Mouse (Mus musculus) forebrain, embryonic 11.5 days (tissue): Measurements from ENCODE around the gene Zfp335. TPM values are rescaled to one million over a fixed set of nuclear protein-coding genes. Genes with fewer than 3 reads are reported as not detected.

Source experiments
- ATAC-seq: fragments of 200-750 bp; cut with Nextera tagmentation; replicated peaks from 2 replicates; pipeline ENCODE4 v1.8.0; 2017; ENCODE audit warnings: moderate TSS enrichment; ENCODE audit not compliant: low FRiP score
- DNase-seq: peaks from one replicate; pipeline ENCODE4 v3.0.0-alpha.2; 2017; ENCODE audit warnings: low spot score
- H3K27ac ChIP-seq: fragments of 300-500 bp; sonication (generic); 2 replicates; pipeline ENCODE4 v1.5.1; 2014; ENCODE audit warnings: low read depth, low read length
- H3K27me3 ChIP-seq: fragments of 300-500 bp; sonication (generic); 2 replicates; pipeline ENCODE4 v1.6.1; 2014; ENCODE audit warnings: mild to moderate bottlenecking, low read length, mixed read lengths; ENCODE audit not compliant: control insufficient read depth, insufficient read depth
- H3K36me3 ChIP-seq: fragments of 300-500 bp; sonication (generic); 2 replicates; pipeline ENCODE4 v1.6.1; 2014; ENCODE audit warnings: mild to moderate bottlenecking, low read length, moderate library complexity, mixed read lengths; ENCODE audit not compliant: control insufficient read depth, insufficient read depth
- H3K4me1 ChIP-seq: fragments of 300-500 bp; sonication (generic); replicated peaks from 2 replicates; pipeline ENCODE4 v1.6.1; 2014; ENCODE audit warnings: low read length, mixed read lengths; ENCODE audit not compliant: control insufficient read depth, insufficient read depth
- H3K4me2 ChIP-seq: fragments of 300-500 bp; sonication (generic); 2 replicates; pipeline ENCODE4 v1.6.1; 2014; ENCODE audit warnings: low read depth, mild to moderate bottlenecking, low read length, moderate library complexity, mixed read lengths; ENCODE audit not compliant: severe bottlenecking
- H3K4me3 ChIP-seq: fragments of 300-500 bp; sonication (generic); 2 replicates; pipeline ENCODE4 v1.5.1; 2014; ENCODE audit warnings: low read depth, low read length
- H3K9ac ChIP-seq: fragments of 300-500 bp; sonication (generic); 2 replicates; pipeline ENCODE4 v1.6.1; 2014; ENCODE audit warnings: low read length
- H3K9me3 ChIP-seq: fragments of 300-500 bp; sonication (generic); 2 replicates; pipeline ENCODE4 v1.6.1; 2016; ENCODE audit warnings: low read length, mixed read lengths; ENCODE audit not compliant: control insufficient read depth
- WGBS: fragments of 180-500 bp; shearing (Covaris S2); extraction: QIAGEN DNeasy Blood & Tissue Kit; methylation state at CpG from one replicate; pipeline ENCODE4 v1.1.7; 2014; 5-methylcytosine and 5-hydroxymethylcytosine counted together
- polyA plus RNA-seq: library from polyadenylated mRNA; unstranded; fragments of >200 nt; fragmentation: Nextera tagmentation; extraction: Ambion mirVana; gene quantifications from 2 replicates; pipeline ENCODE4 v1.2.1, GENCODE M21; 2014

Gene Zfp335
- polyA plus RNA-seq, 1 experiment from 2014 or later = 18.0 TPM

GRCm38 (mm10) chr2:164907511-164907910, 4.0 kb downstream of the Zfp335 start:
- WGBS = 96% methylated on average over 12 of the region's 12 CpGs
- Histone ChIP-seq H3K9me3 (peaks cover 6% of the 10 kb centered on the region; the same call in 1 of the 2 replicates), H3K4me2 (no peak overlapping the region), H3K27ac (no peak overlapping the region), H3K36me3 (peaks cover 33% of the 10 kb centered on the region), H3K4me1 (peaks cover 9% of the 10 kb centered on the region; the same call in 1 of the 2 replicates), H3K4me3 (no peak overlapping the region), H3K9ac (no peak overlapping the region), H3K27me3 (no peaks in the 10 kb centered on the region)
- DNase-seq (no peak), ATAC-seq (no peak)

- no peaks in the 10 kb centered on the region for H3K27me3 ChIP-seq
- H3K9me3 ChIP-seq = peaks cover 6% of the 10 kb centered on the region; the same call in 1 of the 2 replicates
- no peak for DNase-seq
- no peak overlapping the region for H3K4me2 ChIP-seq
- H3K9ac ChIP-seq = no peak overlapping the region
- H3K36me3 ChIP-seq = peaks cover 37% of the 10 kb centered on the region
- no peak for ATAC-seq
- no peak overlapping the region for H3K27ac ChIP-seq
- peaks cover 9% of the 10 kb centered on the region; the same call in 1 of the 2 replicates for H3K4me1 ChIP-seq
- 95% methylated on average over 4 of the region's 4 CpGs for WGBS
- H3K4me3 ChIP-seq = no peak overlapping the region
Observed at GRCm38 (mm10) chr2:164906071-164906470, 5.5 kb downstream of the Zfp335 start.

GRCm38 (mm10) chr2:164903496-164903895, 8.1 kb downstream of the Zfp335 start:
- H3K9me3 ChIP-seq = peaks cover 6% of the 10 kb centered on the region; the same call in 1 of the 2 replicates
- 88% methylated on average over 1 of the region's 1 CpGs for WGBS
- no peak overlapping the region for H3K4me2 ChIP-seq
- no peak overlapping the region for H3K27ac ChIP-seq
- H3K36me3 ChIP-seq = peaks cover 41% of the 10 kb centered on the region
- H3K9ac ChIP-seq = no peak overlapping the region
- no peak overlapping the region for H3K4me3 ChIP-seq
- H3K27me3 ChIP-seq = no peaks in the 10 kb centered on the region
- DNase-seq (no peak), ATAC-seq (no peak)
- H3K4me1 ChIP-seq = no peaks in the 10 kb centered on the region

- ATAC-seq (no peak), DNase-seq (no peak)
- Histone ChIP-seq H3K36me3 (peaks cover 28% of the 10 kb centered on the region), H3K9me3 (peaks cover 6% of the 10 kb centered on the region; the same call in 1 of the 2 replicates), H3K4me2 (no peak overlapping the region), H3K27me3 (no peaks in the 10 kb centered on the region), H3K4me1 (no peaks in the 10 kb centered on the region), H3K27ac (no peak overlapping the region), H3K4me3 (no peak overlapping the region), H3K9ac (no peak overlapping the region)
- 95% methylated on average over 13 of the region's 13 CpGs for WGBS
Observed at GRCm38 (mm10) chr2:164901380-164901779, 10.2 kb downstream of the Zfp335 start.

GRCm38 (mm10) chr2:164899723-164900459, 11.7 kb downstream of the Zfp335 start:
- DNase-seq (no peak), ATAC-seq (no peak)
- 94% methylated on average over 16 of the region's 16 CpGs for WGBS
- H3K9ac ChIP-seq = no peak overlapping the region
- H3K36me3 ChIP-seq = peaks cover 35% of the 10 kb centered on the region
- no peaks in the 10 kb centered on the region for H3K9me3 ChIP-seq
- H3K27ac ChIP-seq = no peak overlapping the region
- H3K27me3 ChIP-seq = no peaks in the 10 kb centered on the region
- no peak overlapping the region for H3K4me2 ChIP-seq
- no peaks in the 10 kb centered on the region for H3K4me1 ChIP-seq
- no peak overlapping the region for H3K4me3 ChIP-seq

GRCm38 (mm10) chr2:164899034-164899433, 12.5 kb downstream of the Zfp335 start:
- Histone ChIP-seq H3K4me1 (no peaks in the 10 kb centered on the region), H3K27ac (no peak overlapping the region), H3K27me3 (no peaks in the 10 kb centered on the region), H3K9ac (no peak overlapping the region), H3K9me3 (no peaks in the 10 kb centered on the region), H3K36me3 (peaks cover 36% of the 10 kb centered on the region), H3K4me3 (no peak overlapping the region), H3K4me2 (no peak overlapping the region)
- ATAC-seq = no peak
- WGBS = 93% methylated on average over 15 of the region's 15 CpGs
- DNase-seq = no peak

- Histone ChIP-seq H3K4me3 (no peak overlapping the region), H3K27ac (no peak overlapping the region), H3K36me3 (peaks cover 42% of the 10 kb centered on the region), H3K9me3 (no peaks in the 10 kb centered on the region), H3K9ac (no peak overlapping the region), H3K27me3 (no peaks in the 10 kb centered on the region), H3K4me1 (no peaks in the 10 kb centered on the region), H3K4me2 (no peak overlapping the region)
- DNase-seq (no peak), ATAC-seq (no peak)
- WGBS = 95% methylated on average over 7 of the region's 7 CpGs
Observed at GRCm38 (mm10) chr2:164898008-164898407, 13.5 kb downstream of the Zfp335 start.

GRCm38 (mm10) chr2:164895885-164896284, 15.7 kb downstream of the Zfp335 start:
- Histone ChIP-seq H3K9me3 (no peaks in the 10 kb centered on the region), H3K4me1 (no peaks in the 10 kb centered on the region), H3K4me3 (no peak overlapping the region), H3K4me2 (no peak overlapping the region), H3K27ac (no peak overlapping the region), H3K27me3 (no peaks in the 10 kb centered on the region), H3K36me3 (peaks cover 54% of the 10 kb centered on the region), H3K9ac (no peak overlapping the region)
- no peak for ATAC-seq
- 94% methylated on average over 6 of the region's 6 CpGs for WGBS
- no peak for DNase-seq

- Histone ChIP-seq H3K4me1 (no peaks in the 10 kb centered on the region), H3K9ac (no peak overlapping the region), H3K4me2 (no peak overlapping the region), H3K9me3 (no peaks in the 10 kb centered on the region), H3K36me3 (peaks cover 61% of the 10 kb centered on the region), H3K4me3 (no peak overlapping the region), H3K27ac (no peak overlapping the region), H3K27me3 (no peaks in the 10 kb centered on the region)
- ATAC-seq (no peak), DNase-seq (no peak)
- 100% methylated on average over 1 of the region's 1 CpGs for WGBS
Observed at GRCm38 (mm10) chr2:164894644-164895043, 16.9 kb downstream of the Zfp335 start.
